Comparison of ENCODE assay signal across 9 mouse cellular contexts in genomic region chr4:150708572-150708984, GRCm38 (mm10). TPM values are rescaled to one million over a fixed set of nuclear protein-coding genes. Genes with fewer than 3 reads are reported as not detected.
DNase-seq lines count a peak whose midpoint lies in the region; ATAC-seq lines count a peak whose summit lies in the region.
"Had no signal": no experiment of that assay in that cellular context is flagged by ENCODE, and none has a peak within 500 bp of the region (broad histone marks: within the 10 kb centered on the region; RNA-seq: fewer than 3 reads in every experiment).

No protein-coding gene starts in this region.

- no peaks in the 10 kb centered on the region for H3K27me3 ChIP-seq in liver, embryonic 13.5 days
- H3K27me3 ChIP-seq in embryonic facial prominence, embryonic 14.5 days (replicated peaks; ENCODE audit: control insufficient read depth, insufficient read depth, low read length), result no peaks in the 10 kb centered on the region
- 0 out of 2 replicates have a peak, but pooled peaks cover 3% of the 10 kb centered on the region for H3K27me3 ChIP-seq in midbrain, embryonic 15.5 days (replicated peaks)

- peaks cover 24% of the 10 kb centered on the region for H3K4me1 ChIP-seq in liver, embryonic 13.5 days (replicated peaks)
- H3K4me1 ChIP-seq in embryonic facial prominence, embryonic 14.5 days (ENCODE audit: control insufficient read depth, insufficient read depth, low read length), result no peaks in the 10 kb centered on the region
- 0 out of 2 replicates have a peak, but pooled peaks cover 4% of the 10 kb centered on the region for H3K4me1 ChIP-seq in midbrain, embryonic 15.5 days

- no peak overlapping the region for H3K9ac ChIP-seq in liver, embryonic 13.5 days
- no peak overlapping the region for H3K9ac ChIP-seq in embryonic facial prominence, embryonic 14.5 days (ENCODE audit: low read depth, low read length)
- no peak overlapping the region for H3K9ac ChIP-seq in midbrain, embryonic 15.5 days

- H3K27ac ChIP-seq in liver, embryonic 13.5 days, result no peak overlapping the region
- no peak overlapping the region for H3K27ac ChIP-seq in embryonic facial prominence, embryonic 14.5 days (replicated peaks; ENCODE audit: low read depth, low read length)
- no peak overlapping the region for H3K27ac ChIP-seq in midbrain, embryonic 15.5 days

- 0 out of 2 replicates have a peak, but pooled peaks have one; percentile 13 for ATAC-seq in liver, embryonic 13.5 days (ENCODE audit: low read depth)
- ATAC-seq in embryonic facial prominence, embryonic 14.5 days (ENCODE audit: low read depth), result 0 out of 2 replicates have a peak, but pooled peaks have one; percentile 31
- ATAC-seq in midbrain, embryonic 15.5 days (replicated peaks), result no peak

- peak; percentile 37 to 73 for DNase-seq in adrenal gland, adult (ENCODE audit: inconsistent age in 2 of 2, low spot score in 1 of 2)
- no peak for DNase-seq in adrenal gland, postnatal 36 days
- DNase-seq in liver, embryonic 13.5 days, result no peak
- no peak for DNase-seq in liver
- DNase-seq in embryonic facial prominence, embryonic 14.5 days (ENCODE audit: low spot score), result peak; percentile 41
- peak; percentile 45 to 56 for DNase-seq in lung, postnatal 4 days
- no peak for DNase-seq in urinary bladder, postnatal 36 days (ENCODE audit: low spot score in 2 of 2)

- 52% methylated on average over 4 of the region's 4 CpGs for WGBS in liver, embryonic 13.5 days (ENCODE audit: insufficient replicate concordance)
- 74% methylated on average over 4 of the region's 4 CpGs for WGBS in embryonic facial prominence, embryonic 14.5 days
- WGBS in midbrain, embryonic 15.5 days, result 87% methylated on average over 4 of the region's 4 CpGs

- H3K9me3 ChIP-seq in liver, embryonic 13.5 days (replicated peaks), result no peaks in the 10 kb centered on the region
- H3K9me3 ChIP-seq in embryonic facial prominence, embryonic 14.5 days (ENCODE audit: control insufficient read depth, low read length), result no peaks in the 10 kb centered on the region
- no peaks in the 10 kb centered on the region for H3K9me3 ChIP-seq in midbrain, embryonic 15.5 days

- H3K4me3 ChIP-seq in liver, embryonic 13.5 days (replicated peaks), result no peak overlapping the region
- H3K4me3 ChIP-seq in embryonic facial prominence, embryonic 14.5 days (ENCODE audit: low read depth, low read length), result no peak overlapping the region
- no peak overlapping the region for H3K4me3 ChIP-seq in midbrain, embryonic 15.5 days

- H3K4me2 ChIP-seq in liver, embryonic 13.5 days, result no peak overlapping the region
- no peak overlapping the region for H3K4me2 ChIP-seq in embryonic facial prominence, embryonic 14.5 days (ENCODE audit: low read depth, low read length)
- H3K4me2 ChIP-seq in midbrain, embryonic 15.5 days, result no peak overlapping the region

- no peaks in the 10 kb centered on the region for H3K36me3 ChIP-seq in liver, embryonic 13.5 days
- no peaks in the 10 kb centered on the region for H3K36me3 ChIP-seq in embryonic facial prominence, embryonic 14.5 days (ENCODE audit: control insufficient read depth, insufficient read depth, low read length)
- no peaks in the 10 kb centered on the region for H3K36me3 ChIP-seq in midbrain, embryonic 15.5 days (replicated peaks)

RNA-seq across cellular contexts. Expression of gene Slc45a1, which starts 56.6 kb away (rescaled TPM):
- total RNA-seq in adrenal gland, postnatal 36 days (2021), result under 1 TPM; 0.73 to 0.79 TPM
- not detected in 2 replicates for polyA plus RNA-seq in liver, embryonic 13.5 days (2015; fragmentation: Nextera tagmentation; extraction: Ambion mirVana)
- 1.1 and 1.2 TPM in 2 replicates for polyA plus RNA-seq in embryonic facial prominence, embryonic 14.5 days (2014; fragmentation: Nextera tagmentation; extraction: Ambion mirVana)
- 36.3 and 38.0 TPM in 2 replicates for polyA plus RNA-seq in midbrain, embryonic 15.5 days (2015; fragmentation: Nextera tagmentation; extraction: Ambion mirVana)
- total RNA-seq: gastrocnemius, adult 18-20 months had no signal

Comparison
In these comparisons a context has a peak if more than half of its experiments do, and no peak if none do; other contexts are left out.
1. DNase-seq: peak in adrenal gland, adult (2 of 2), embryonic facial prominence, embryonic 14.5 days (single experiment) and lung, postnatal 4 days (2 of 2); none in adrenal gland, postnatal 36 days (0 of 2), liver, embryonic 13.5 days (single experiment), liver (single experiment) and urinary bladder, postnatal 36 days (0 of 2).
2. RNA of gene Slc45a1, which starts 56.6 kb away (polyA plus RNA-seq): 36.3 to 38.0 TPM in midbrain, embryonic 15.5 days; 1.1 to 1.2 TPM in embryonic facial prominence, embryonic 14.5 days and not detected in liver, embryonic 13.5 days; every median in the first group is over 10 times any median in the second.